In the genomic region with DNA sequence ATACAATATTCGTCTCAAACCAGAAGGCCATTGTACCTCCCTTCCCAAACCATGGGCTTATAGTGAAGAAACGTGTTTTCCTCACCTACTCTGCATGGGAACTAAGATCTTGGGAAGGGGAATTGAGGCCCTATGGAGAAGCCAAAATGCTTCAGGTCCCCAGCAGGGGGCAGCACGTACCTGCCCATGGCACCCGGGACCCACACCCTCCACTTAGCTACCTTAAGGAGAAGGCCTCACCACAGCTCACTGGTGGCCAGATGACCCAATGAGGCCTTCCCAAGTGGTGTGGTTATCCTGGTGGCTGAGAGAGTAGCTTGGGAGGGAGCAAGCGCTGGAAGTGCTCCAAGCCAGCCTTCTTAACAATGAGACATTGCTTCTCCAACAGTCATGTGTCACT, we compare ENCODE assay signal across 7 mouse cellular contexts. TPM values are rescaled to one million over a fixed set of nuclear protein-coding genes. Genes with fewer than 3 reads are reported as not detected.
DNase-seq lines count a peak whose midpoint lies in the region; ATAC-seq lines count a peak whose summit lies in the region.

No protein-coding gene starts in this region.

- no peaks in the 10 kb centered on the region for H3K27me3 ChIP-seq in kidney, embryonic 14.5 days (ENCODE audit: control insufficient read depth, insufficient read depth, low read length)

- H3K4me2 ChIP-seq in kidney, embryonic 14.5 days (replicated peaks; ENCODE audit: low read depth, low read length): no peak overlapping the region

- no peak overlapping the region for H3K4me3 ChIP-seq in kidney, embryonic 14.5 days (ENCODE audit: low read length)

- H3K9me3 ChIP-seq in kidney, embryonic 14.5 days (ENCODE audit: control insufficient read depth, low read length): no peaks in the 10 kb centered on the region

- no peaks in the 10 kb centered on the region for H3K4me1 ChIP-seq in kidney, embryonic 14.5 days (ENCODE audit: control insufficient read depth, insufficient read depth, low read length)

- H3K9ac ChIP-seq in kidney, embryonic 14.5 days (ENCODE audit: low read depth, low read length): no peak overlapping the region

- ATAC-seq in CD4-positive, CD25-positive, alpha-beta regulatory T cell, adult 4 months: peak; percentile 48
- peak; percentile 82 for ATAC-seq in kidney, embryonic 14.5 days (ENCODE audit: low FRiP score, low TSS enrichment)

- peak; percentile 85 for DNase-seq in A20 (ENCODE audit: low read depth, low spot score)
- DNase-seq in c-Kit-negative CD71-positive TER-119-positive erythroid progenitor cells, embryonic 14.5 days (ENCODE audit: low read depth, low spot score): peak; percentile 30
- peak; percentile 76 to 81 for DNase-seq in heart, adult 18-20 months
- peak; percentile 84 for DNase-seq in lung, postnatal 14 days
- DNase-seq in spleen, postnatal 4 days (ENCODE audit: low spot score in 2 of 2): peak; percentile 75 to 90

- no peak overlapping the region for H3K27ac ChIP-seq in kidney, embryonic 14.5 days (ENCODE audit: low read depth, low read length)

- no peaks in the 10 kb centered on the region for H3K36me3 ChIP-seq in kidney, embryonic 14.5 days (ENCODE audit: control insufficient read depth, insufficient read depth, low read length)

- 19% methylated on average over 5 of the region's 5 CpGs for WGBS in kidney, embryonic 14.5 days

RNA-seq across cellular contexts. Expression of a gene that starts 2.7 kb away (rescaled TPM):
- polyA plus RNA-seq in CD4-positive, CD25-positive, alpha-beta regulatory T cell, adult 4 months (2017; shearing (Covaris generic)): 1 to 10 TPM; 1.8 to 3.7 TPM
- 1 to 10 TPM; 3.7 to 4.8 TPM for total RNA-seq in heart, adult 18-20 months (2021)
- polyA plus RNA-seq in kidney, embryonic 14.5 days (2014; fragmentation: Nextera tagmentation; extraction: Ambion mirVana): 9.7 and 10.9 TPM in 2 replicates

RNA-seq across cellular contexts. Expression of a gene that starts 9.7 kb away (rescaled TPM):
- polyA plus RNA-seq in CD4-positive, CD25-positive, alpha-beta regulatory T cell, adult 4 months (2017; shearing (Covaris generic)): 10 to 100 TPM in 1 of 2 experiments, 1 to 10 TPM in 1; 7.3 to 10.0 TPM
- total RNA-seq in heart, adult 18-20 months (2021): 1 to 10 TPM; 2.0 to 3.3 TPM
- polyA plus RNA-seq in kidney, embryonic 14.5 days (2014; fragmentation: Nextera tagmentation; extraction: Ambion mirVana): 12.2 and 15.9 TPM in 2 replicates

RNA-seq across cellular contexts. Expression of a gene that starts 13.8 kb away (rescaled TPM):
- polyA plus RNA-seq in CD4-positive, CD25-positive, alpha-beta regulatory T cell, adult 4 months (2017; shearing (Covaris generic)): 10 to 100 TPM; 43.0 to 75.1 TPM
- total RNA-seq in heart, adult 18-20 months (2021): 100 to 1,000 TPM; 125 to 144 TPM
- 248 and 262 TPM in 2 replicates for polyA plus RNA-seq in kidney, embryonic 14.5 days (2014; fragmentation: Nextera tagmentation; extraction: Ambion mirVana)

RNA-seq across cellular contexts. Expression of a gene that starts 15.7 kb away (rescaled TPM):
- polyA plus RNA-seq in CD4-positive, CD25-positive, alpha-beta regulatory T cell, adult 4 months (2017; shearing (Covaris generic)): 100 to 1,000 TPM; 154 to 344 TPM
- 10 to 100 TPM in 1 of 2 experiments, 1 to 10 TPM in 1; 1.5 to 12.1 TPM for total RNA-seq in heart, adult 18-20 months (2021)
- 0.34 and 1.4 TPM in 2 replicates for polyA plus RNA-seq in kidney, embryonic 14.5 days (2014; fragmentation: Nextera tagmentation; extraction: Ambion mirVana)

RNA-seq across cellular contexts. Expression of a gene that starts 23.3 kb away (rescaled TPM):
- polyA plus RNA-seq in CD4-positive, CD25-positive, alpha-beta regulatory T cell, adult 4 months (2017; shearing (Covaris generic)): 10 to 100 TPM; 15.3 to 23.5 TPM
- total RNA-seq in heart, adult 18-20 months (2021): under 1 TPM; 0.25 to 0.28 TPM
- not detected in 2 replicates for polyA plus RNA-seq in kidney, embryonic 14.5 days (2014; fragmentation: Nextera tagmentation; extraction: Ambion mirVana)

Comparison
In these comparisons a context has a peak if more than half of its experiments do, and no peak if none do; other contexts are left out.
1. DNase-seq: peak in every context shown above with its lines; median percentile 85 in A20; 84 in lung, postnatal 14 days; 82 in spleen, postnatal 4 days; 78 in heart, adult 18-20 months; 30 in c-Kit-negative CD71-positive TER-119-positive erythroid progenitor cells, embryonic 14.5 days.